Mouse (Mus musculus): Measurements from ENCODE around the gene Nrbf2.

Nrbf2 gene

GRCm38 (mm10) chr10:67285176-67285814, at the start of gene Nrbf2:
Nrbf2 (minus strand) TSS chr10:67285305.
- DNase-seq: peak; percentile 94

GRCm38 (mm10) chr10:67330580-67330979, 45.5 kb upstream of the Nrbf2 start:
- DNase-seq: no peak

DNA sequence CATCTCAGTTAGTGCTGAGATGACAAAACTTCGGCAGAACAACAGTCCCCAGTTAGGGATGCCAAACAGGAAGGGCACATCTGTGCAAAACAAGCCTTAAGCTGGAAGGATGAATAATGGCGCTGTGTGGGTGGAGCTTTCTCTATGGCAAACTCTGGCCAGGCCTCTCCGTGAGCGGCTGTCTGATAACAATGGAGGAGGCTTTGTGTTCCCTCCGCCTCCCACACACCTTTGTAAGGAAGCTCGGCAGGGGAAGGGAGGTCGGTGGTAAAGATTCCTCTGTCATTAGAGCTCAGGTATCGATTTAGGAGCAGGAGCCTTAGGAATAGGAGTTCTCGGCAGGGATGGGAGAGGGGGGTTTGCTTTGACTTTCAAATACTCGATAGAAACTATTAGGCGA, 44.6 kb upstream of the Nrbf2 start:
- no peak for DNase-seq

DNA sequence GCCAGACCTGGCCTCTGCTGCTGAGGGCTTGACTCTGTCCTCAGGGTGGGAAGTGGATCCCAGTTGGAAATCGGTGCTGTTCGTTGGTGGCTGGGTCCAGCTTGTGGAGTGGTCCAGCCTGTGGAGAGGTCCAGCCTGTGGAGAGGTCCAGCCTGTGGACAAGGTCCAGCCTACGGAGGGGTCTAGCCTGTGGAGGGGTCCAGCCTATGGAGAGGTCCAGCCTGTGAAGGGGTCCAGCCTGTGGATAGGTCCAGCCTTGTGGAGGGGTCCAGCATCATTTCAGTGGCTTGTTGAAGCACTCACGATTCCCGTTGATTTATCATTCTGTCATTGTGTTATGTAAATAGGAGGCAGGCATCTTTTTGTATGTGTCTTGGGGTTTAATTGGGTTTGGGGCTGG, 43.1 kb upstream of the Nrbf2 start:
- DNase-seq: no peak

DNA sequence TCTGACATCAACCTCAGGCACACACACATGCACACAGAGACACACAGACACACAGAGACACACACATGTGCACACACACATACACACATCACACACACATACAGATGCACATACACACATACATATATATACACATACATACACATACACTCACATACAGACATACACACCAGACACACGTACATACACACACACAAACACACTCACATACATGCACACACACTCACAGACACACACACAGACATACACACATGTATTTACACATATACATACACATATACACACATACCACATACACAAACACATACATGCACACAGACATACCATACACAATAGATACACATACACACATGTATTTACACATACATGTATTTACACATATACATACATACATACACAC, 38.9 kb upstream of the Nrbf2 start:
- no peak for DNase-seq

GRCm38 (mm10) chr10:67321396-67321795, 36.3 kb upstream of the Nrbf2 start:
- no peak for DNase-seq

GRCm38 (mm10) chr10:67320207-67320859, 35.2 kb upstream of the Nrbf2 start:
- DNase-seq: peak; percentile 25

- DNase-seq: no peak
Observed at GRCm38 (mm10) chr10:67319016-67319725, 34.1 kb upstream of the Nrbf2 start.

- DNase-seq: peak; percentile 82
Observed at GRCm38 (mm10) chr10:67317931-67318460, 32.9 kb upstream of the Nrbf2 start.

- DNase-seq: peak; percentile 71
Observed at GRCm38 (mm10) chr10:67314811-67315435, 29.8 kb upstream of the Nrbf2 start.

GRCm38 (mm10) chr10:67312456-67312855, 27.4 kb upstream of the Nrbf2 start:
- peak; percentile 51 for DNase-seq

DNA sequence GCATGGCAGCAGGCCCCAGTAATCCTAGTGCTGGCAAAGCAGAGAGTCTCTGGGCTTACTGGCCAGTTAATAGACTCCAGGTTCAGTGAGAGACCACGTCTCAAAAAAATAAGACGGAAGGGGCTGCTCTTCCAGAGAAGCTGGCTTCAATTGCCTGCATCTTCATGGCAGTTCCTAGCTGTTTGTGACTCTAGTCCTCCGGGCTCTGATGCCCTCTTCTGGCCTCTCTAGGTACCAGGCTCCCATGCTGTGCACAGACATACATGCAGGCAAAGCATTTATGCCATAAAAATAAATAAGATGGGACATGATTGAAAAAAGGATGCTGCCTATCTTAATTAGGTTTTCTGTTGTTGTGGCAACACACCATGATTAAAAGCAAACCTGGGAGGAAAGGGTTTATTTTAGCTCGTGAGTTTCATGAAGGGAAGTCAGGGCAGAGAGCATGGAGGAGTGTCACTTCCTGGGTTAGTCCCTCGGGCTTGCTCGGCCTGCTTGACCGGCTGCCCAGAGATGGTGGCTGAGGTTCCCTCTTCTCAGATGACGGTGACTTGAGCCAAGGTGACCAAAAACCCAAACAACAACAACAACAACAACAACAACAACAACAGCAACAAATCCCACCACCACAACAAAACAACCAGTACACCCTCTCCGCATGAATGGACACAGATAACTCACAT, 26.3 kb upstream of the Nrbf2 start:
- DNase-seq: peak; percentile 85

GRCm38 (mm10) chr10:67309483-67310138, 24.5 kb upstream of the Nrbf2 start:
- DNase-seq: no peak

- no peak for DNase-seq
Observed at GRCm38 (mm10) chr10:67302340-67302739, 17.2 kb upstream of the Nrbf2 start.

- DNase-seq: no peak
Observed at GRCm38 (mm10) chr10:67301046-67301445, 15.9 kb upstream of the Nrbf2 start.

DNA sequence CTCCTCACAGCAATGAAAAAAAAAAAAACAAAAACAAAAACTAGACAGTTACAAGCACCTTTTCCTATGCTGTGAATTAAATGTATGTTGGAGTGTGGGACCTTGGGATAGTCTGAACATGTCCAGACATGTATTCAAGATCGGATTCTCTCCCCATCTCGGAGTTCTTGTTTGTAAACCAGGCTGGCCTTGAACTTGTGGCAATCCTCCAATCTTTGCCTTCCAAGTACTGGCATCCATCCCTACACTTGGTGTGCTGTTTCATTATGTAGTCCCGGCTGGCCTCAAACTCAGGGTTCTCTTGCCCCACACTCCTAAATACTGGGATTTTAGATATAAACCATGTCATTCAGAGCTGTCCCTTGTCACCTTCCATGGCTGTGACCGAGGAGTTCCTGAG, 14.2 kb upstream of the Nrbf2 start:
- DNase-seq: no peak

- no peak for DNase-seq
Observed at GRCm38 (mm10) chr10:67298856-67299255, 13.8 kb upstream of the Nrbf2 start.

GRCm38 (mm10) chr10:67297175-67297855, 12.2 kb upstream of the Nrbf2 start:
- no peak for DNase-seq

DNA sequence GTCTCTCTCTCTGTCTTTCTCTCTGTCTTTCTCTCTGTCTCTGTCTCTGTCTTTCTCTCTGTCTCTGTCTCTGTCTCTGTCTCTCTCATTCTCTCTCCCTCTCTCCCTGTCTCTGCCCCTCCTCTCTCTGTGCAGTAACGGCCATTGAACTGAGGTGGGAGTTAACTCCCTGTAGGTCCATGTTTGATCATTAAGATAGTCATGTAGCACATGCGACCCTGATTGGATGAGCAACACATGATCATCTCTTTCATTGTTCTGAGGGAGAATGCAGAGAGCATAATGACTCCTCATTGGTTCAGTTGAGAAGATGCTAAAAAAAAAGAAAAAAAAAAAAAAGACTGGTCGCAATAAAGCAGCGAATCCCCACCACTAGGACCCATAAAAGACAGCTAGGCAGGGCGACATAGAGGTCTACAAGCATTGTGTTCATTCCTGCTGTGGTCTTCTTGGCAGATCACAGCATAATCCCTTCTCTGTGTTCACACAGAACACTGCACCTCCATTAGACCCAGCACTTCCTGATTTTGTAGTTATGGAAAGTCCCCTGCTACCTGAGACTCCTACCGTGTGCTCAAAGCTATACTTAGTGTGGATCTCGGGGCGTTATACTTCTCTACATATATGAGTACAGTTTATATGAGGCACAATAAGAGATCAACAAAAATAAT, 11.5 kb upstream of the Nrbf2 start:
- DNase-seq: no peak

DNA sequence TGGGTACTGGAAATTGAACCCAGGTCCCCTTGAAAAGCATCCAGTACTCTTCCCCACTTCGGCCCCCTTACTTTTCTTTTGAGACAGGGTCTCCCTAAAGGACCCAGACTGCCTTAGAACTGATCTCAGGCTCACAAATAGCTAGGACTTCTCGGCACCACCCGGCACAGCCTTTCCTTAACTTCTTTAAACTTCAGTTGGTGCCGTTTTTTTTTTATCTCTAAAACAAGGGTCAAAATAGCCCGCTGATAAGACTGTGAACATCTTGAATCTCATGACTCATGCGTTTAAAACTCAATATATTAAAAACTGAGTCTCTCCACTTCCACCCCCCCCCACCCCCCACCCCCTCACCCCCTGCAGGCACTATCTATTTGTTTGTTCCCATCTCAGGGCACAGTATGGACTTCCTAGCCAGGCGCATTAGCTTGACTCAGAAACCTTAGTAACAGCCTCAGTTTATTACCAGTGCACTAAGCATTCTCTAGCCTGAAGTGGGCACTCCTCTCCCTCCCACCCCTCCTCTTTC, 10.9 kb upstream of the Nrbf2 start:
- no peak for DNase-seq

- no peak for DNase-seq
Observed at GRCm38 (mm10) chr10:67295331-67295730, 10.2 kb upstream of the Nrbf2 start.
